Mouse (Mus musculus) forebrain, embryonic 10.5 days (tissue): Measurements from ENCODE around the gene Adora1. TPM values are rescaled to one million over a fixed set of nuclear protein-coding genes. Genes with fewer than 3 reads are reported as not detected.
"Not testable (repeated sequence)": the region's sequence is repeated elsewhere in the genome, so short reads cannot be mapped to it uniquely, and the experiment has no call there.

Source experiments
- DNase-seq: peaks from one replicate; pipeline ENCODE4 v3.0.0-alpha.2; 2017; ENCODE audit warnings: low spot score; ENCODE audit errors: extremely low spot score
- H3K27ac ChIP-seq: fragments of 300-500 bp; sonication (generic); 2 replicates; pipeline ENCODE4 v1.5.1; 2016; ENCODE audit warnings: mild to moderate bottlenecking
- H3K27me3 ChIP-seq: fragments of 300-500 bp; sonication (generic); 2 replicates; pipeline ENCODE4 v1.6.1; 2016; ENCODE audit warnings: mild to moderate bottlenecking; ENCODE audit not compliant: poor library complexity, severe bottlenecking
- H3K36me3 ChIP-seq: fragments of 300-500 bp; sonication (generic); replicated peaks from 2 replicates; pipeline ENCODE4 v1.6.1; 2016; ENCODE audit warnings: mild to moderate bottlenecking, moderate library complexity
- H3K4me1 ChIP-seq: fragments of 300-500 bp; sonication (generic); 2 replicates; pipeline ENCODE4 v1.6.1; 2016
- H3K4me3 ChIP-seq: fragments of 300-500 bp; sonication (generic); 2 replicates; pipeline ENCODE4 v1.5.1; 2016; ENCODE audit warnings: mild to moderate bottlenecking, moderate library complexity
- H3K9me3 ChIP-seq: fragments of 300-500 bp; sonication (generic); 2 replicates; pipeline ENCODE4 v1.6.1; 2016; ENCODE audit warnings: mild to moderate bottlenecking, moderate library complexity
- WGBS: fragments of 180-500 bp; shearing (Covaris S2); methylation state at CpG from one replicate; pipeline ENCODE4 v1.1.7; 2016; 5-methylcytosine and 5-hydroxymethylcytosine counted together
- polyA plus RNA-seq: library from polyadenylated mRNA; unstranded; fragments of >200 nt; fragmentation: Nextera tagmentation; extraction: Ambion mirVana; gene quantifications from 2 replicates; pipeline ENCODE4 v1.2.1, GENCODE M21; 2016

Gene Adora1
- polyA plus RNA-seq, 1 experiment from 2014 or later: 0.14 TPM

- Histone ChIP-seq H3K27me3 (no peaks in the 10 kb centered on the region), H3K4me3 (no peak overlapping the region), H3K9me3 (peaks cover 11% of the 10 kb centered on the region; the same call in 1 of the 2 replicates), H3K4me1 (no peaks in the 10 kb centered on the region), H3K36me3 (no peaks in the 10 kb centered on the region), H3K27ac (no peak overlapping the region)
- WGBS: 90% methylated on average over 6 of the region's 6 CpGs
- no peak for DNase-seq
Observed at GRCm38 (mm10) chr1:134264341-134264740, 29.1 kb upstream of the Adora1 start.

- H3K27ac ChIP-seq, H3K9me3 ChIP-seq, H3K27me3 ChIP-seq, DNase-seq, H3K4me3 ChIP-seq, H3K4me1 ChIP-seq, H3K36me3 ChIP-seq: not testable (repeated sequence)
- 90% methylated on average over 1 of the region's 1 CpGs for WGBS
Observed at GRCm38 (mm10) chr1:134249681-134250080, 14.4 kb upstream of the Adora1 start.

GRCm38 (mm10) chr1:134246590-134246989 lies 11.4 kb upstream of the Adora1 start:
- no peak overlapping the region for H3K27ac ChIP-seq
- H3K4me1 ChIP-seq: peaks cover 18% of the 10 kb centered on the region
- no peaks in the 10 kb centered on the region for H3K9me3 ChIP-seq
- WGBS: 61% methylated on average over 4 of the region's 4 CpGs
- peaks cover 37% of the 10 kb centered on the region for H3K27me3 ChIP-seq
- H3K4me3 ChIP-seq: no peak overlapping the region
- DNase-seq: no peak
- no peaks in the 10 kb centered on the region for H3K36me3 ChIP-seq

GRCm38 (mm10) chr1:134245004-134245717 lies 9.9 kb upstream of the Adora1 start:
- Histone ChIP-seq H3K4me1 (peaks cover 18% of the 10 kb centered on the region), H3K36me3 (no peaks in the 10 kb centered on the region), H3K9me3 (no peaks in the 10 kb centered on the region), H3K4me3 (no peak overlapping the region), H3K27me3 (peaks cover 48% of the 10 kb centered on the region), H3K27ac (no peak overlapping the region)
- DNase-seq: no peak
- 80% methylated on average over 14 of the region's 14 CpGs for WGBS

GRCm38 (mm10) chr1:134243948-134244914 lies 9.0 kb upstream of the Adora1 start:
- peak; percentile 85 for DNase-seq
- Histone ChIP-seq H3K36me3 (no peaks in the 10 kb centered on the region), H3K4me3 (peak overlapping the region; percentile 34), H3K27ac (peak overlapping the region; percentile 71), H3K4me1 (peaks cover 18% of the 10 kb centered on the region), H3K27me3 (peaks cover 55% of the 10 kb centered on the region), H3K9me3 (no peaks in the 10 kb centered on the region)
- 24% methylated on average over 35 of the region's 35 CpGs for WGBS

- 72% methylated on average over 6 of the region's 6 CpGs for WGBS
- Histone ChIP-seq H3K4me3 (no peak overlapping the region), H3K36me3 (no peaks in the 10 kb centered on the region), H3K27ac (peak overlapping the region; percentile 71; the same call in 1 of the 2 replicates), H3K9me3 (no peaks in the 10 kb centered on the region), H3K4me1 (peaks cover 21% of the 10 kb centered on the region), H3K27me3 (peaks cover 62% of the 10 kb centered on the region)
- DNase-seq: no peak
Observed at GRCm38 (mm10) chr1:134243505-134243904, 8.3 kb upstream of the Adora1 start.

GRCm38 (mm10) chr1:134242286-134242685 lies 7.1 kb upstream of the Adora1 start:
- peaks cover 21% of the 10 kb centered on the region for H3K4me1 ChIP-seq
- H3K27me3 ChIP-seq: peaks cover 72% of the 10 kb centered on the region
- H3K27ac ChIP-seq: no peak overlapping the region
- no peaks in the 10 kb centered on the region for H3K9me3 ChIP-seq
- 82% methylated on average over 2 of the region's 2 CpGs for WGBS
- H3K4me3 ChIP-seq: no peak overlapping the region
- DNase-seq: no peak
- no peaks in the 10 kb centered on the region for H3K36me3 ChIP-seq

- Histone ChIP-seq H3K4me3 (no peak overlapping the region), H3K27ac (no peak overlapping the region), H3K4me1 (peaks cover 23% of the 10 kb centered on the region), H3K9me3 (no peaks in the 10 kb centered on the region), H3K27me3 (peaks cover 82% of the 10 kb centered on the region), H3K36me3 (no peaks in the 10 kb centered on the region)
- DNase-seq: no peak
- 78% methylated on average over 8 of the region's 8 CpGs for WGBS
Observed at GRCm38 (mm10) chr1:134241298-134241697, 6.1 kb upstream of the Adora1 start.

GRCm38 (mm10) chr1:134240701-134241100 lies 5.5 kb upstream of the Adora1 start:
- 90% methylated on average over 9 of the region's 9 CpGs for WGBS
- DNase-seq: no peak
- Histone ChIP-seq H3K4me3 (no peak overlapping the region), H3K36me3 (no peaks in the 10 kb centered on the region), H3K27ac (no peak overlapping the region), H3K4me1 (peaks cover 29% of the 10 kb centered on the region), H3K9me3 (no peaks in the 10 kb centered on the region), H3K27me3 (peaks cover 88% of the 10 kb centered on the region)

- Histone ChIP-seq H3K27ac (no peak overlapping the region), H3K9me3 (no peaks in the 10 kb centered on the region), H3K36me3 (no peaks in the 10 kb centered on the region), H3K4me1 (peaks cover 24% of the 10 kb centered on the region), H3K27me3 (peaks cover 91% of the 10 kb centered on the region), H3K4me3 (no peak overlapping the region)
- 93% methylated on average over 3 of the region's 3 CpGs for WGBS
- no peak for DNase-seq
Observed at GRCm38 (mm10) chr1:134237438-134237837, 2.2 kb upstream of the Adora1 start.

- no peaks in the 10 kb centered on the region for H3K36me3 ChIP-seq
- H3K9me3 ChIP-seq: no peaks in the 10 kb centered on the region
- 29% methylated on average over 3 of the region's 3 CpGs for WGBS
- no peak overlapping the region for H3K27ac ChIP-seq
- H3K4me1 ChIP-seq: peaks cover 24% of the 10 kb centered on the region
- H3K27me3 ChIP-seq: peaks cover 90% of the 10 kb centered on the region
- no peak for DNase-seq
- H3K4me3 ChIP-seq: no peak overlapping the region
Observed at GRCm38 (mm10) chr1:134236142-134236541, 911 bp upstream of the Adora1 start.

GRCm38 (mm10) chr1:134234455-134235390 lies 508 bp downstream of the Adora1 start:
- DNase-seq: no peak
- 2% methylated on average over 41 of the region's 41 CpGs for WGBS
- Histone ChIP-seq H3K36me3 (no peaks in the 10 kb centered on the region), H3K4me1 (peaks cover 24% of the 10 kb centered on the region), H3K27ac (peak overlapping the region; percentile 26; the same call in 1 of the 2 replicates), H3K27me3 (peaks cover 90% of the 10 kb centered on the region), H3K9me3 (no peaks in the 10 kb centered on the region), H3K4me3 (peak overlapping the region; percentile 54)
